ENCODE assay signal across 10 mouse cellular contexts in the genomic region with DNA sequence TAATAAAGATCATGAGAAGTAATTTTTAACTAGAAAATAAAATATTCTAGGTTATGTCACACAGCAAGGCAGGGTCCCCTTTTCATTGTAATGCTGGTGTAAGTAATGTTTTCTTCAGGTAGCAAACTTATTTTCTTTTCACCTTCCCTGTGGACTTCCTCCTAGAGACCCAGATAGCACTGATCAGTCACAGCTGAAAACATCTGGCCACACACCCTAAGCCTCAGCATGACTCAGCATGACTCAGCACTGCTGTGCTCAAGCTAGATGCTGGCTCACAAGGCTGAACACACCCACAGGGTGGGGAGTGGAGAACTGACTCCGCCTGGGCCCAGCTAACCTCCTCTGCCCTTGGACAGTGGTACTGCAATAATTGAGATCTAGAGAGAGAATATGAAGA. TPM values are rescaled to one million over a fixed set of nuclear protein-coding genes. Genes with fewer than 3 reads are reported as not detected.
DNase-seq lines count a peak whose midpoint lies in the region; ATAC-seq lines count a peak whose summit lies in the region.
"Had no signal": no experiment of that assay in that cellular context is flagged by ENCODE, and none has a peak within 500 bp of the region (broad histone marks: within the 10 kb centered on the region; RNA-seq: fewer than 3 reads in every experiment).

No protein-coding gene starts in this region.

- 52% methylated on average over 1 of the region's 1 CpGs for WGBS in heart, embryonic 13.5 days

- no peak for ATAC-seq in CD4-positive, CD25-positive, alpha-beta regulatory T cell, adult 4 months
- peak; percentile 91 for ATAC-seq in heart, embryonic 13.5 days (ENCODE audit: extremely low read depth, insufficient number of reproducible peaks, low FRiP score, low TSS enrichment)

- DNase-seq in CD4-positive, CD25-positive, alpha-beta regulatory T cell, adult 2 months (ENCODE audit: low read depth, low spot score): peak; percentile 5
- peak; percentile 22 for DNase-seq in urinary bladder, postnatal 14 days (ENCODE audit: low spot score)
- DNase-seq in urinary bladder, postnatal 10 days (ENCODE audit: low spot score): no peak
- peak; percentile 1 for DNase-seq in lung, postnatal 36 days
- no peak for DNase-seq in layer of hippocampus, postnatal 25 days (ENCODE audit: extremely low spot score in 1 of 2, low spot score in 1 of 2)
- no peak for DNase-seq in thymus, postnatal 14 days

- no peak overlapping the region for H3K4me3 ChIP-seq in heart, embryonic 13.5 days

- no peaks in the 10 kb centered on the region for H3K27me3 ChIP-seq in heart, embryonic 13.5 days (replicated peaks)

- H3K4me2 ChIP-seq in heart, embryonic 13.5 days: no peak overlapping the region

- H3K36me3 ChIP-seq in heart, embryonic 13.5 days: no peaks in the 10 kb centered on the region

- no peak overlapping the region for H3K9ac ChIP-seq in heart, embryonic 13.5 days

- H3K27ac ChIP-seq in heart, embryonic 13.5 days (replicated peaks): peak overlapping the region; percentile 64; the same call in 1 of the 2 replicates

- H3K4me1 ChIP-seq in heart, embryonic 13.5 days: 0 out of 2 replicates have a peak, but pooled peaks cover 10% of the 10 kb centered on the region

- no peaks in the 10 kb centered on the region for H3K9me3 ChIP-seq in heart, embryonic 13.5 days

RNA-seq across cellular contexts. Expression of a gene that starts 7.8 kb away (rescaled TPM):
- polyA plus RNA-seq in CD4-positive, CD25-positive, alpha-beta regulatory T cell, adult 4 months (2017; shearing (Covaris generic)): not detected
- polyA plus RNA-seq in heart, embryonic 13.5 days (2015; fragmentation: Nextera tagmentation; extraction: Ambion mirVana): 25,617 and 43,684 TPM in 2 replicates
- total RNA-seq in layer of hippocampus, postnatal 25 days (2021): not detected
- polyA plus RNA-seq: large intestine, adult 2 months had no signal

RNA-seq across cellular contexts. Expression of a gene that starts 17.9 kb away (rescaled TPM):
- not detected for polyA plus RNA-seq in CD4-positive, CD25-positive, alpha-beta regulatory T cell, adult 4 months (2017; shearing (Covaris generic))
- polyA plus RNA-seq in heart, embryonic 13.5 days (2015; fragmentation: Nextera tagmentation; extraction: Ambion mirVana): 230 and 536 TPM in 2 replicates
- not detected for total RNA-seq in layer of hippocampus, postnatal 25 days (2021)
- polyA plus RNA-seq: large intestine, adult 2 months; testis, adult 2 months had no signal

RNA-seq across cellular contexts. Expression of a gene that starts 20.5 kb away (rescaled TPM):
- polyA plus RNA-seq in CD4-positive, CD25-positive, alpha-beta regulatory T cell, adult 4 months (2017; shearing (Covaris generic)): not detected
- not detected in 2 replicates for polyA plus RNA-seq in heart, embryonic 13.5 days (2015; fragmentation: Nextera tagmentation; extraction: Ambion mirVana)
- not detected for total RNA-seq in layer of hippocampus, postnatal 25 days (2021)
- polyA plus RNA-seq: large intestine, adult 2 months; testis, adult 2 months had no signal

RNA-seq across cellular contexts. Expression of a gene that starts 25.2 kb away (rescaled TPM):
- under 1 TPM in 1 of 2 experiments, not detected in 1; 0.13 TPM for polyA plus RNA-seq in CD4-positive, CD25-positive, alpha-beta regulatory T cell, adult 4 months (2017; shearing (Covaris generic))
- polyA plus RNA-seq in heart, embryonic 13.5 days (2015; fragmentation: Nextera tagmentation; extraction: Ambion mirVana): not detected in 2 replicates
- not detected for total RNA-seq in layer of hippocampus, postnatal 25 days (2021)
- polyA plus RNA-seq: large intestine, adult 2 months; testis, adult 2 months had no signal

RNA-seq across cellular contexts. Expression of a gene that starts 33.0 kb away (rescaled TPM):
- polyA plus RNA-seq in CD4-positive, CD25-positive, alpha-beta regulatory T cell, adult 4 months (2017; shearing (Covaris generic)): 1 to 10 TPM; 3.4 to 7.7 TPM
- polyA plus RNA-seq in heart, embryonic 13.5 days (2015; fragmentation: Nextera tagmentation; extraction: Ambion mirVana): 15,930 and 21,711 TPM in 2 replicates
- 100 to 1,000 TPM; 561 to 593 TPM for total RNA-seq in layer of hippocampus, postnatal 25 days (2021)

Comparison
In these comparisons a context has a peak if more than half of its experiments do, and no peak if none do; other contexts are left out.
1. DNase-seq: peak in CD4-positive, CD25-positive, alpha-beta regulatory T cell, adult 2 months (single experiment), urinary bladder, postnatal 14 days (single experiment) and lung, postnatal 36 days (single experiment); none in urinary bladder, postnatal 10 days (single experiment), layer of hippocampus, postnatal 25 days (0 of 2) and thymus, postnatal 14 days (single experiment).
2. RNA of a gene that starts 7.8 kb away (polyA plus RNA-seq): 25,617 to 43,684 TPM in heart, embryonic 13.5 days; not detected in CD4-positive, CD25-positive, alpha-beta regulatory T cell, adult 4 months; every median in the first group is over 1,000 times any median in the second.
3. RNA of a gene that starts 17.9 kb away (polyA plus RNA-seq): 230 to 536 TPM in heart, embryonic 13.5 days; not detected in CD4-positive, CD25-positive, alpha-beta regulatory T cell, adult 4 months; every median in the first group is over 100 times any median in the second.